Mouse (Mus musculus): ENCODE measurements around the gene Ptp4a2. TPM values are rescaled to one million over a fixed set of nuclear protein-coding genes. Genes with fewer than 3 reads are reported as not detected.

The Ptp4a2 gene
- total RNA-seq, 1 experiment from 2014 or later, result 364 TPM

- no peak for ATAC-seq (replicated peaks; ENCODE audit: low read depth, poor library complexity, severe bottlenecking)
These were observed 67.7 kb downstream of the Ptp4a2 start for GRCm38 (mm10) chr4:129878656-129879145.

GRCm38 (mm10) chr4:129879206-129879780, 68.3 kb downstream of the Ptp4a2 start:
- ATAC-seq (replicated peaks; ENCODE audit: low read depth, poor library complexity, severe bottlenecking), result no peak

GRCm38 (mm10) chr4:129880615-129881014, 69.6 kb downstream of the Ptp4a2 start:
- no peak for ATAC-seq (replicated peaks; ENCODE audit: low read depth, poor library complexity, severe bottlenecking)

GRCm38 (mm10) chr4:129881661-129882060, 70.6 kb downstream of the Ptp4a2 start:
- ATAC-seq (replicated peaks; ENCODE audit: low read depth, poor library complexity, severe bottlenecking), result no peak

- ATAC-seq (replicated peaks; ENCODE audit: low read depth, poor library complexity, severe bottlenecking), result peak; percentile 89
These were observed 71.7 kb downstream of the Ptp4a2 start for GRCm38 (mm10) chr4:129882555-129883293.

- peak; percentile 63 for ATAC-seq (replicated peaks; ENCODE audit: low read depth, poor library complexity, severe bottlenecking)
These were observed 73.3 kb downstream of the Ptp4a2 start for GRCm38 (mm10) chr4:129884041-129884930.

- ATAC-seq (replicated peaks; ENCODE audit: low read depth, poor library complexity, severe bottlenecking), result no peak
These were observed 78.6 kb downstream of the Ptp4a2 start for GRCm38 (mm10) chr4:129889661-129890060.

- no peak for ATAC-seq (replicated peaks; ENCODE audit: low read depth, poor library complexity, severe bottlenecking)
These were observed 79.1 kb downstream of the Ptp4a2 start for GRCm38 (mm10) chr4:129890094-129890493.

- ATAC-seq (replicated peaks; ENCODE audit: low read depth, poor library complexity, severe bottlenecking), result no peak
These were observed 83.8 kb downstream of the Ptp4a2 start for GRCm38 (mm10) chr4:129894861-129895260.

- ATAC-seq (replicated peaks; ENCODE audit: low read depth, poor library complexity, severe bottlenecking), result peak; percentile 78
These were observed 87.8 kb downstream of the Ptp4a2 start for GRCm38 (mm10) chr4:129898815-129899214.

Other genes with a start within 250 kb of the Ptp4a2 start
- 8.1 and 17.5 TPM in 2 replicates for gene Lck, start 237.6 kb upstream of the Ptp4a2 start, total RNA-seq (2017)
- not detected in 2 replicates for gene Fam167b, start 232.7 kb upstream of the Ptp4a2 start, total RNA-seq (2017)
- gene Eif3i, start 210.6 kb upstream of the Ptp4a2 start, total RNA-seq (2017), result 256 and 262 TPM in 2 replicates
- gene Tmem234, start 210.6 kb upstream of the Ptp4a2 start, total RNA-seq (2017), result 82.7 and 92.3 TPM in 2 replicates
- not detected in 2 replicates for gene Dcdc2b, start 197.0 kb upstream of the Ptp4a2 start, total RNA-seq (2017)
- gene Iqcc, start 192.1 kb upstream of the Ptp4a2 start, total RNA-seq (2017), result 11.1 and 17.1 TPM in 2 replicates
- gene Ccdc28b, start 187.3 kb upstream of the Ptp4a2 start, total RNA-seq (2017), result 48.6 and 59.3 TPM in 2 replicates
- 112 and 134 TPM in 2 replicates for gene Txlna, start 170.2 kb upstream of the Ptp4a2 start, total RNA-seq (2017)
- 21.9 and 26.2 TPM in 2 replicates for gene Kpna6, start 138.5 kb upstream of the Ptp4a2 start, total RNA-seq (2017)
- 7.9 and 9.6 TPM in 2 replicates for gene Tmem39b, start 114.4 kb upstream of the Ptp4a2 start, total RNA-seq (2017)
- 102 and 120 TPM in 2 replicates for gene Khdrbs1, start 68.9 kb upstream of the Ptp4a2 start, total RNA-seq (2017)
- gene Spocd1, start 118.0 kb downstream of the Ptp4a2 start, total RNA-seq (2017), result 0.05 TPM in 1 of 2 replicates, not detected in the other
- 0.87 and 1.7 TPM in 2 replicates for gene Adgrb2, start 173.7 kb downstream of the Ptp4a2 start, total RNA-seq (2017)
- gene Col16a1, start 236.6 kb downstream of the Ptp4a2 start, total RNA-seq (2017), result 4.6 and 4.8 TPM in 2 replicates